Mouse (Mus musculus) kidney, embryonic 14.5 days (tissue): ENCODE results near the gene Pdlim1. TPM values are rescaled to one million over a fixed set of nuclear protein-coding genes. Genes with fewer than 3 reads are reported as not detected.
A peak's percentile ranks its signal among the peaks of the same experiment; 100 is the strongest.
"Not testable (repeated sequence)": the region's sequence is repeated elsewhere in the genome, so short reads cannot be mapped to it uniquely, and the experiment has no call there.

Source experiments
- ATAC-seq: fragments of 200-750 bp; cut with Nextera tagmentation; 2 replicates; pipeline ENCODE4 v1.8.0; 2017; ENCODE audit warnings: moderate number of reproducible peaks, mild to moderate bottlenecking, moderate TSS enrichment, moderate library complexity; ENCODE audit not compliant: low FRiP score, low TSS enrichment
- H3K27ac ChIP-seq: fragments of 300-500 bp; sonication (generic); 2 replicates; pipeline ENCODE4 v1.5.1; 2014; ENCODE audit warnings: low read depth, mild to moderate bottlenecking, low read length, moderate library complexity, mixed read lengths
- H3K27me3 ChIP-seq: fragments of 300-500 bp; sonication (generic); 2 replicates; pipeline ENCODE4 v1.6.1; 2014; ENCODE audit warnings: mild to moderate bottlenecking, low read length; ENCODE audit not compliant: control insufficient read depth, insufficient read depth
- H3K36me3 ChIP-seq: fragments of 300-500 bp; sonication (generic); 2 replicates; pipeline ENCODE4 v1.6.1; 2014; ENCODE audit warnings: low read length, mixed read lengths; ENCODE audit not compliant: control insufficient read depth, insufficient read depth
- H3K4me1 ChIP-seq: fragments of 300-500 bp; sonication (generic); 2 replicates; pipeline ENCODE4 v1.6.1; 2014; ENCODE audit warnings: low read length, mixed read lengths; ENCODE audit not compliant: control insufficient read depth, insufficient read depth
- H3K4me2 ChIP-seq: fragments of 300-500 bp; sonication (generic); replicated peaks from 2 replicates; pipeline ENCODE4 v1.6.1; 2014; ENCODE audit warnings: low read depth, mild to moderate bottlenecking, low read length
- H3K4me3 ChIP-seq: fragments of 300-500 bp; sonication (generic); 2 replicates; pipeline ENCODE4 v1.5.1; 2014; ENCODE audit warnings: mild to moderate bottlenecking, low read length
- H3K9ac ChIP-seq: fragments of 300-500 bp; sonication (generic); 2 replicates; pipeline ENCODE4 v1.6.1; 2014; ENCODE audit warnings: low read depth, mild to moderate bottlenecking, low read length, moderate library complexity
- H3K9me3 ChIP-seq: fragments of 300-500 bp; sonication (generic); 2 replicates; pipeline ENCODE4 v1.6.1; 2016; ENCODE audit warnings: low read length; ENCODE audit not compliant: control insufficient read depth
- WGBS: fragments of 180-500 bp; shearing (Covaris S2); extraction: QIAGEN DNeasy Blood & Tissue Kit; methylation state at CpG from one replicate; pipeline ENCODE4 v1.1.7; 2014; 5-methylcytosine and 5-hydroxymethylcytosine counted together
- polyA plus RNA-seq: library from polyadenylated mRNA; unstranded; fragments of >200 nt; fragmentation: Nextera tagmentation; extraction: Ambion mirVana; gene quantifications from 2 replicates; pipeline ENCODE4 v1.2.1, GENCODE M21; 2014

Gene Pdlim1
- polyA plus RNA-seq, 1 experiment from 2014 or later = 30.8 TPM

DNA sequence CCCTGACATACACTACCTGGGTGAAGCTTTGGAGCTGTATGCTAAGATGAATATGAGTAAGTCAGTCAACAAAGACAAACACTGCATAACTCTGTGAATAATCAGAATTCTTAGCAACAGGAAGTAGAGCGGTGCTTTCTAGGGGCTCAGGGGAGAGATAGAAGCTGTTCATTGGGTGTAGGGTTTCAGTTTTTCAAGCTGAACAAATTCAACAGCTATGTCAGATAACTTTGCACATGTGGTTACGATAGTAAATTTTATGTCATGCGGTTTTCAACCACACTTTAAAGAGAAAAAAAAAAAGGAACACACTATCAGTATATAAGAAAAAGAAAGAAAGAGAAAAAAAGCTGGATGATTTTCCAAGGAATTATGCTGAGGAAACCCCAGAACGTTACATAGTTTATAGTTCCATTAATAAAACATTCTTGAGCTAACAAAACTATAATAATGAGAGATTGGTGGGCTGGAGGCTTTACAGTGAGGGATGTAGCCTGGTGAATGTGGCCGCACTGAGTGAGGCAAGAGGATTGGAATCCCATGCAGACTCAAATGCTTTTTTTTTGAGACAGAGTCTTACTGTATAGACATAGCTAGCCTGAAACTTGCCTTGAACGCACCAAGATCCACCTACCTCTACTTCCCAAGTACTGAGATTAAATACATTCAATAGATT lies 33.3 kb downstream of the Pdlim1 start:
- H3K27me3 ChIP-seq = no peaks in the 10 kb centered on the region
- H3K9ac ChIP-seq = no peak overlapping the region
- H3K4me3 ChIP-seq = no peak overlapping the region
- no peak overlapping the region for H3K4me2 ChIP-seq
- no peak for ATAC-seq
- H3K27ac ChIP-seq = no peak overlapping the region
- 68% methylated on average over 6 of the region's 6 CpGs for WGBS
- H3K9me3 ChIP-seq = no peaks in the 10 kb centered on the region
- peaks cover 5% of the 10 kb centered on the region; the same call in 1 of the 2 replicates for H3K4me1 ChIP-seq
- no peaks in the 10 kb centered on the region for H3K36me3 ChIP-seq

DNA sequence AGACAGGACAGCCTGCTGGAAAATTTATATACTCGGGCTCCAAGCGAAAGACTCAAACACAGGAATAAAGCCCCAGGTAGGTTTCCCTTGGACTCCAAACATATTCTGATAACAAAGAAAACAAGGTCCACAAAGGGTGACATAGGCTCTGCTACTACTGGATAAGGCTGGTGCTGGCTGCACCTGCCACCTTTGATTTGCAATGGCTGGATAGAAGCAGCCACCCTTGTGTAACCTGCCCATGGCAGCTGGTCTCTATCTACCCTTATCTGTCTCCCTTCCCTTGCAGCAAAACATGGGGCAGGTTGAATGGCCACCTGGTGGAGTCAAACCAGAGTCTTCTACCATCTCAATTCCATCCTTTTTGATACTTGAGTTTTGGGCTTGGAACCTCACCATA lies 39.1 kb downstream of the Pdlim1 start:
- no peaks in the 10 kb centered on the region for H3K27me3 ChIP-seq
- H3K27ac ChIP-seq = no peak overlapping the region
- no peaks in the 10 kb centered on the region for H3K36me3 ChIP-seq
- no peaks in the 10 kb centered on the region for H3K9me3 ChIP-seq
- WGBS = 80% methylated on average over 2 of the region's 2 CpGs
- H3K9ac ChIP-seq = no peak overlapping the region
- H3K4me1 ChIP-seq = no peaks in the 10 kb centered on the region
- H3K4me2 ChIP-seq = no peak overlapping the region
- no peak overlapping the region for H3K4me3 ChIP-seq
- ATAC-seq = no peak

DNA sequence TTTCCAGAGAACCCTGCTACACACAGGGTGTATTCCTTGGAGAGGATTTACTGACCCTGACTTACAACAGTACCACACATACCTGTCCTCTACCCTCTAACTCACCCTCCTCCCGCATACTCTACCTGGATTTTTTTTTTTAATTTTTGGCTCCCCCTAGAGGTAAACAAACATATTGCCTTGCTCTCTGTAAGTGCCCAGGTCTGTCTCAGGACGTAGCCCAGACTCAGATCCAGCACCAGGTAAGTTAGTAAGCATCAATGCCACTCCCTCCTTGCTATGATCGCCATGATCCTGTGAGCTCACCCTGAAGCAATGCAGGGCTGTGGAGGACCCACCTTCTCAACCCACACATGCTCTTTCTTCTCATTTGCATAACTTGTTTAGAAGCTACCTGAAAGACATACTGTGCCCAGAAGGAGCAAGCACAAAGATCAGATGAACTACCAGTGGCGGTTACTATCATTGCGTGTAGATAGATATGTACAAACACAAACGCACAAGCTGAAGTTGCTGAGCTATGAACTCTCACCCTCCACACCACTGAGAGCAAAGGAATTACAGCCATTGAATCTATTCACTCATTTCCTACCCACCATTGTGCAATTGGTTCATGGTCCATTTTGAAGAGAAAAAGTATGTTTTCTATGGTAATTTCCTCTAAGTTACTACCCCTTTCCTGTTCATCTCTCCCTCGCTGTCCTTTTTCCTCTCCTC lies 39.7 kb downstream of the Pdlim1 start:
- H3K9me3 ChIP-seq = no peaks in the 10 kb centered on the region
- no peaks in the 10 kb centered on the region for H3K4me1 ChIP-seq
- H3K9ac ChIP-seq = no peak overlapping the region
- WGBS = 72% methylated on average over 7 of the region's 7 CpGs
- no peak for ATAC-seq
- H3K4me2 ChIP-seq = no peak overlapping the region
- H3K27me3 ChIP-seq = no peaks in the 10 kb centered on the region
- no peaks in the 10 kb centered on the region for H3K36me3 ChIP-seq
- no peak overlapping the region for H3K27ac ChIP-seq
- no peak overlapping the region for H3K4me3 ChIP-seq

DNA sequence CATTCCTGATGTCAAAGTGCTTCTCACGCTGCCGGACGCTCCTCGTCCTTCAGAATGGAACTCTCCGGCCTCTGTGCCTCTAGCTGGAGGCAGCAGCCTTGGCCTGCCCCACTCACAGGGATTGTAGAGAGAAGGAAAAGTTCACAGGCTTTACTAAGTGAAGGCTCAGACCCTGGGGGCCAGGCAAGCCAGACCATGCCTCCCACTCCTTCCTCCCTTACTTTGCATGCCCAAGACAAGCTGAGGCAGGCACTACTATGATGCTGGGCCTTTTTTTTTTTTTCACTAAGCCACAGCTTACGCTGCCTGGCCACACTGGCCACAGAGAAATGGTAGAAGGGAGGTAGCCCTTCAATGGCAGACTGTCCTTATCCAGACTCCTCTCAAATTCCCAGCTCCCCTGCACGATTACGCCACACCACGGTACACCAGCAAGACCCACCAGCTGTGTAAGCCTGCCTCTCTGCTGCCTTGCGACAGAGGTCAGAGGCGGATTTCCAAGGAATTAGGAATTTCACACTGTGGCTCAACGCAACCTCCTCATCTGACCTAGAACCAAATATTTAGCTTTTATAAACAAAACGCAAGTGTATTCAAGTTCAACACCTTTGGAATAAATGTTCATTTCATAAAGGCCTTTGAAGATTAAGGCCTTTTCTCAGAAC lies 40.4 kb downstream of the Pdlim1 start:
- H3K27ac ChIP-seq = no peak overlapping the region
- H3K4me1 ChIP-seq = no peaks in the 10 kb centered on the region
- H3K27me3 ChIP-seq = no peaks in the 10 kb centered on the region
- WGBS = 85% methylated on average over 13 of the region's 13 CpGs
- no peak for ATAC-seq
- H3K36me3 ChIP-seq = no peaks in the 10 kb centered on the region
- no peaks in the 10 kb centered on the region for H3K9me3 ChIP-seq
- no peak overlapping the region for H3K9ac ChIP-seq
- no peak overlapping the region for H3K4me2 ChIP-seq
- H3K4me3 ChIP-seq = no peak overlapping the region

DNA sequence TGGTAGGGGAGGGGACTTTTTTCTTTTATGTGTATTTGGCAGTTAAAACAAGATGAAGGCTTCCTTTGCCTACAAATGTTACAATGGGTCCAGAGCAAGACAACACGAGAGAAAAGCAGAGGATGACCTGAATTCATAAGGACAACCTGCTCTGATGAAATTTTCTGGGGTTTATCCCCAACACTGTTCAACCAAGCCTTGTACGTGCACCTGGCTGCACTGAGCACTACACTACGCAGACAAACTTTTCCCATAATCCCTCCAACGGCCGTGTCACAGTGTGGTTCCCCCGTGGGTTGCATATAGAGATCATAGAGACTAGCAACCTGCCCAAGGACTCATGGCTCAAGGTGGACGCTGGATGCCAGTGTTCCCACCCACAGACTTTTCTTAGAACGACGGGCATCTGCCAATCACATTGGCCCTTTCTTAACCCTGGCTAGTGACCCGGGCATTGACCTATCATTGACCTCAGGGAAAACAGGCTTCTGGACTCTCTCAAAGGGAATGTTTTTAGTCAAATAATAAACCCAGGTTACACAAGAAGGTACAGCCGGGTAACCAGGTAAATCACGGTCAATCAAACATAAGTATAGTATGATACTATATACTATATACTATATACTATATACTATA lies 45.0 kb downstream of the Pdlim1 start:
- Histone ChIP-seq H3K27me3 (no peaks in the 10 kb centered on the region), H3K4me3 (no peak overlapping the region), H3K4me2 (no peak overlapping the region), H3K27ac (no peak overlapping the region), H3K9ac (no peak overlapping the region), H3K36me3 (no peaks in the 10 kb centered on the region), H3K9me3 (no peaks in the 10 kb centered on the region), H3K4me1 (no peaks in the 10 kb centered on the region)
- WGBS = 88% methylated on average over 12 of the region's 12 CpGs
- ATAC-seq = no peak

DNA sequence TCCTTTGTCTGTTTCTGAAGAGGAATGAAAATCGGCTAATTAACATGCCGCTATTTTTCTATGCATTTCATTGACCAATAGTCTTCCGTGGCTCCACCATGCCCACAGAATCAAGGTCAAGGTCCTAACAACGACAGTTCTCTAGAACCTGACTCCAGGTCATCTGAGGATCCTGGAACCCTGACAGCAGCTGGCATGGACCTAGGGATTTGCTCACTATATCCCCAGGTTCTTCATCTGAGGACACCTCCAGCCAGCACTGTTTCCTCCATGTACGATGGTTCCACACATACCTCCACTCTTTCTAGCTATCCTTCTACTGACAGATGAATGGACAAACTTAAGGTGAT lies 45.9 kb downstream of the Pdlim1 start:
- Histone ChIP-seq H3K9ac (no peak overlapping the region), H3K4me3 (no peak overlapping the region), H3K4me1 (no peaks in the 10 kb centered on the region), H3K27ac (no peak overlapping the region), H3K27me3 (no peaks in the 10 kb centered on the region), H3K4me2 (no peak overlapping the region), H3K9me3 (no peaks in the 10 kb centered on the region), H3K36me3 (no peaks in the 10 kb centered on the region)
- no peak for ATAC-seq
- 65% methylated on average over 5 of the region's 5 CpGs for WGBS

DNA sequence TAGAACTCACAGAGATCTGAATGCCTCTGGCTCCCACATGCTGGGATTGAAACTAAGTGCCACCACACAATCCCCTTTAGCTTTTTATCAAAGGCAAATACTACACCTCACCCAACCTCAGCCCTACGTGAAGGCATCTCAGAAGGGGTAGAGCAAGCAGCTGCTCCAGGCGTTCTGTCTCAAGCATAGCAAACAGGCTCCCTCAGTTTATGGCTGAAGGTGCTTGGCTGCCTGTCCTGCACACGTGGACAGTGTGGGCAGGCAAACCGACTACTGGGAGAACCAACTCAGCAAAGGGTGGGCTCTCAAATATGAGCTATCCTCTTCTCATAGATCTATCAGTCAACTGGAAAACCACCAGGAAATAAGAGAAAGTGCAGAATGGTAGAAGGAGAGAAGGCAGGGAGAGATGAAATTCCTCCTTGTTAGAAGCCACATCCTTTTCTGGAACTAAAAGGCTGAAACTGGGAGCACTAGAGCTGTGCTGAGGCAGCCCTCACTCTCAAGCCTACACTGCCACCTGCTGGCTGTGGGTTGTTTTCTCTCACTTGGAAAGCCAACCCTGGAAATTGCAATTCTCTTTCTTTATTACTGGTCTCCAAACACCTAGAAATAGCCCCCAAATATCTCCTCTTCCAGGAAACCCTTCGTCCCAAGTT lies 46.4 kb downstream of the Pdlim1 start:
- peak; percentile 60; the same call in 1 of the 2 replicates for ATAC-seq
- H3K27me3 ChIP-seq = no peaks in the 10 kb centered on the region
- H3K4me3 ChIP-seq = no peak overlapping the region
- no peak overlapping the region for H3K27ac ChIP-seq
- 71% methylated on average over 5 of the region's 5 CpGs for WGBS
- no peaks in the 10 kb centered on the region for H3K4me1 ChIP-seq
- H3K4me2 ChIP-seq = no peak overlapping the region
- H3K9me3 ChIP-seq = no peaks in the 10 kb centered on the region
- H3K9ac ChIP-seq = no peak overlapping the region
- no peaks in the 10 kb centered on the region for H3K36me3 ChIP-seq

DNA sequence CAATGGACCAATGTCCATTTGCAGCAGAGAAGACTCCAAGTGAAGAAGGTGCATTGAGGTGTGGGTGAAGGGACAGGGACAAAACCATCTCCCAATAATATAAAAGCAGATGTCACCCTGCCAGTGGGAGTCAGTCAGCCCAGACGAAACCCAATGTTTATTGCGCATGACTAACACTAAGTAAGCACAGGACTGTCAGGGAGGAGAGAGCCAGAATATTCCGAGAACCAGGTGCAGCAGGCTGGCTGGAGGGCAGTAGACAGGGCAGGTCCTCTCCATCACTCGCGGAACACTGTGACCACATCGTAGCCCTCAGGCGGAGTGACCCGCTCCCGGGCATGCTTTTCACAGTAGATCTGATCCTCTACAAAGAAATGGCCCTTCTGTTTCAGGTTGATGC lies 49.3 kb downstream of the Pdlim1 start:
- not testable (repeated sequence) for H3K4me3 ChIP-seq, H3K9ac ChIP-seq, H3K36me3 ChIP-seq, H3K4me2 ChIP-seq, H3K4me1 ChIP-seq, H3K27me3 ChIP-seq, H3K27ac ChIP-seq, H3K9me3 ChIP-seq, ATAC-seq
- 79% methylated on average over 9 of the region's 9 CpGs for WGBS
